Mouse (Mus musculus): ENCODE measurements around the gene Grin2b.

Grin2b gene

GRCm38 (mm10) chr6:135894793-135895228 is 278.5 kb downstream of the Grin2b start:
- DNase-seq, result peak; percentile 31

- no peak for DNase-seq
These were observed 290.7 kb downstream of the Grin2b start for GRCm38 (mm10) chr6:135882611-135883010.

- no peak for DNase-seq
These were observed 297.1 kb downstream of the Grin2b start for GRCm38 (mm10) chr6:135876163-135876726.

- no peak for DNase-seq
These were observed 298.7 kb downstream of the Grin2b start for GRCm38 (mm10) chr6:135874626-135875025.

- DNase-seq, result no peak
These were observed 307.5 kb downstream of the Grin2b start for GRCm38 (mm10) chr6:135865832-135866231.

- DNase-seq, result no peak
These were observed 309.3 kb downstream of the Grin2b start for GRCm38 (mm10) chr6:135863965-135864364.

GRCm38 (mm10) chr6:135859502-135859901 is 313.8 kb downstream of the Grin2b start:
- DNase-seq, result peak; percentile 86

- DNase-seq, result no peak
These were observed 319.1 kb downstream of the Grin2b start for GRCm38 (mm10) chr6:135854173-135854591.

GRCm38 (mm10) chr6:135843755-135844154 is 329.6 kb downstream of the Grin2b start:
- no peak for DNase-seq

- DNase-seq, result peak; percentile 76
These were observed 337.0 kb downstream of the Grin2b start for GRCm38 (mm10) chr6:135836353-135836752.

- DNase-seq, result peak; percentile 49
These were observed 339.8 kb downstream of the Grin2b start for GRCm38 (mm10) chr6:135833542-135833941.

GRCm38 (mm10) chr6:135832041-135832440 is 341.3 kb downstream of the Grin2b start:
- DNase-seq, result peak; percentile 53

- DNase-seq, result peak; percentile 60
These were observed 342.3 kb downstream of the Grin2b start for GRCm38 (mm10) chr6:135831032-135831431.

GRCm38 (mm10) chr6:135829458-135829857 is 343.9 kb downstream of the Grin2b start:
- peak; percentile 41 for DNase-seq

- DNase-seq, result peak; percentile 72
These were observed 344.3 kb downstream of the Grin2b start for GRCm38 (mm10) chr6:135828976-135829375.

GRCm38 (mm10) chr6:135827942-135828341 is 345.4 kb downstream of the Grin2b start:
- peak; percentile 77 for DNase-seq

- DNase-seq, result no peak
These were observed 346.0 kb downstream of the Grin2b start for GRCm38 (mm10) chr6:135827317-135827716.

- peak; percentile 45 for DNase-seq
These were observed 346.5 kb downstream of the Grin2b start for GRCm38 (mm10) chr6:135826776-135827175.

GRCm38 (mm10) chr6:135817391-135817790 is 355.9 kb downstream of the Grin2b start:
- no peak for DNase-seq

- no peak for DNase-seq
These were observed 359.6 kb downstream of the Grin2b start for GRCm38 (mm10) chr6:135813755-135814154.

GRCm38 (mm10) chr6:135805436-135805835 is 367.9 kb downstream of the Grin2b start:
- no peak for DNase-seq

GRCm38 (mm10) chr6:135799949-135800348 is 373.4 kb downstream of the Grin2b start:
- no peak for DNase-seq

- peak; percentile 33 for DNase-seq
These were observed 374.9 kb downstream of the Grin2b start for GRCm38 (mm10) chr6:135798202-135798992.

- peak; percentile 77 for DNase-seq
These were observed 375.8 kb downstream of the Grin2b start for GRCm38 (mm10) chr6:135797371-135798033.

All from heart, adult 11 months (tissue).